Mouse (Mus musculus): ENCODE data around the gene Ets2.

DNA sequence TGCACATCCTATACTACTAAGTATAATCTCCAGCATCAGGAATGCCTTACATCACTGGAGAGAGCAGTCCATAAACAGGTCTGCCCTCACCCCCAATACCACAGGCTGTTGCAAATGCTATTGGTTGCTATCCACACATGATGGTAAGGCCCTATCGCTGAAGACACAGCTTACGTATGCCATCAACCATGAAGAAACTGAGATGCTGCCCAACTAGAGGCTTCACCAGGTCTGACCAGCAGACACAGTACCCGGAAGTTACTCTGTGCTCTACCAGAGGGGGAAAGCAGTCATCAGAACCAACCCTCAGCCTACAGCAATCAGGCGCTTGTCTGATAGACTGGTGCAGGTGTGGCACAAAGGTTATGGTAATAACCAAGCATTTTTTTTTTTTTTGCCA is 24.9 kb downstream of the Ets2 start:
- TF ChIP-seq CTCF (IDR thresholded peaks at IDR 0.05; ENCODE audit: low read depth) (no peak), EP300 (IDR thresholded peaks at IDR 0.05; ENCODE audit: low read depth) (no peak)
